8 mouse cellular contexts compared by ENCODE assay signal in the genomic region with DNA sequence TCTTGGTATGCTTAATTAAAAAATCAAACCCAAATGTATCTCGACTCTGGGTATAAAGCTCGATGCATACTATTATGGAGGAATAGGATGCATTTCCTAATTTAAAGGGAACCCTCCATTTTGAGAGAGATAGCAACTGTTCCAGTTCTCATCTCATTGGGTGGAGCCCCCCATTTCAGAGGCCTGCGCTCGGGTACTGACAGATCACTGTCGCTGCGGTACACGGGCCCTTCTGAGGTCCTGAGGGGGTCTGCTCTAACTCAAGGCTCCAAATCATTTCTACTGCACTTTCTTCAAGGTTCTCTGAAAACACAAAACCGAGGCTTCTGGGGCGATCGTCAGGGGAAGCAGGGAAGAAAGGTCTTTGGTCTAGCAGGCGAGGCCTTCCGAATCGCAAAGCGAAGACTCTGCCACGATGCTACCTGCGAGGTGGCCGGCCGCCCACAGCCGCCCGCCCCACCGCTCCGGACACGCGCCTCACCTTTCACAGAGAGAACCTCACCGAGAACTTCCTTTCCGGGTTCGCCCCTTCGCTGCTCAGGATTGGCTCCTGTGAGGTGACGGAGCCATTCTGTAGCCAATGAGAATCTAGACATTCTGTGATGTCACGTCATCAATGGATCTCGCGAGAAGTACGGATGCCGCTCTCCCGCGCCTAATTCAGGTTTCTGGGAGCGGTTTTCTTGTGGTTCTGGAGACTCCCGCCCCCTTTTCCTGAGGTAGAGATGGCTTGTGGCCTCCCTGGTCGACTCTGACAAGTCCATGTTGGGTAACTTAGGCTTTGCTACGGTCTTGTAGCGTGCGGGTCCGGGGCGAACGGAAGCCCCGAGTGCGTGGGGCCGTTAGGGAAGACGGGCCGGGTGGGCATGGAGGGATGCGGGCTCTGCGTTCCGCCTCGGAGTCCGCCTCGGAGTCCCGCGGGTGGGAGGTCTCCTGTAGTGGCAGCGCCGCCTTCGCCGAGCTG. TPM values are rescaled to one million over a fixed set of nuclear protein-coding genes. Genes with fewer than 3 reads are reported as not detected.
DNase-seq lines count a peak whose midpoint lies in the region; ATAC-seq and TF ChIP-seq lines count a peak whose summit lies in the region.

A gene (plus strand): TSS at position 616 of the 964 bp plus-strand sequence.
A gene (minus strand): TSS at position 818 of the 964 bp plus-strand sequence.

- H3K36me3 ChIP-seq in heart, embryonic 12.5 days, result peaks cover 37% of the 10 kb centered on the region
- peaks cover 12% of the 10 kb centered on the region; the same call in 1 of the 2 replicates for H3K36me3 ChIP-seq in kidney, postnatal 0 days (ENCODE audit: insufficient read depth, low read length)
- peaks cover 32% of the 10 kb centered on the region for H3K36me3 ChIP-seq in liver, embryonic 11.5 days (ENCODE audit: control insufficient read depth, insufficient read depth, low read length)
- peaks cover 23% of the 10 kb centered on the region for H3K36me3 ChIP-seq in stomach, embryonic 14.5 days (ENCODE audit: control insufficient read depth, insufficient read depth, low read length)

- under 1% methylated on average over 62 of the region's 62 CpGs for WGBS in heart, embryonic 12.5 days
- WGBS in kidney, postnatal 0 days, result under 1% methylated on average over 62 of the region's 62 CpGs
- WGBS in liver, embryonic 11.5 days, result under 1% methylated on average over 62 of the region's 62 CpGs
- WGBS in stomach, embryonic 14.5 days, result under 1% methylated on average over 62 of the region's 62 CpGs

- DNase-seq in CD4-positive helper T cell, adult 2 months (ENCODE audit: low read depth, low spot score), result peak; percentile 96
- DNase-seq in brain, embryonic 18.5 days (ENCODE audit: low read depth, low spot score), result peak; percentile 91
- DNase-seq in kidney, postnatal 0 days (ENCODE audit: low spot score), result peak; percentile 99
- peak; percentile 87 for DNase-seq in liver, embryonic 11.5 days (ENCODE audit: low spot score)
- peak; percentile 97 for DNase-seq in naive thymus-derived CD4-positive, alpha-beta T cell, adult 2 months (ENCODE audit: low read depth)

- H3K4me3 ChIP-seq in heart, embryonic 12.5 days, result peak within 1 kb of the TSS; percentile 89
- peak within 1 kb of the TSS; percentile 67 for H3K4me3 ChIP-seq in kidney, postnatal 0 days (replicated peaks; ENCODE audit: low read depth, low read length)
- peak within 1 kb of the TSS; percentile 74 for H3K4me3 ChIP-seq in liver, embryonic 11.5 days (ENCODE audit: low read depth, low read length)
- H3K4me3 ChIP-seq in stomach, embryonic 14.5 days (ENCODE audit: low read depth, low read length), result peak within 1 kb of the TSS; percentile 85

- H3K27ac ChIP-seq in heart, embryonic 12.5 days (ENCODE audit: poor library complexity, severe bottlenecking), result peak within 1 kb of the TSS; percentile 92
- peak within 1 kb of the TSS; percentile 93 for H3K27ac ChIP-seq in kidney, postnatal 0 days
- H3K27ac ChIP-seq in liver, embryonic 11.5 days (ENCODE audit: low read depth, low read length), result peak within 1 kb of the TSS; percentile 84
- peak within 1 kb of the TSS; percentile 97 for H3K27ac ChIP-seq in stomach, embryonic 14.5 days (ENCODE audit: low read length)

- no peaks in the 10 kb centered on the region for H3K9me3 ChIP-seq in heart, embryonic 12.5 days (replicated peaks)
- H3K9me3 ChIP-seq in kidney, postnatal 0 days (replicated peaks; ENCODE audit: low read length), result no peaks in the 10 kb centered on the region
- no peaks in the 10 kb centered on the region for H3K9me3 ChIP-seq in liver, embryonic 11.5 days (ENCODE audit: control insufficient read depth, low read length)
- H3K9me3 ChIP-seq in stomach, embryonic 14.5 days (ENCODE audit: control insufficient read depth, low read depth, low read length), result no peaks in the 10 kb centered on the region

- H3K4me1 ChIP-seq in heart, embryonic 12.5 days (replicated peaks), result no peaks in the 10 kb centered on the region
- no peaks in the 10 kb centered on the region for H3K4me1 ChIP-seq in kidney, postnatal 0 days (replicated peaks; ENCODE audit: insufficient read depth, low read length)
- 0 out of 2 replicates have a peak, but pooled peaks cover 5% of the 10 kb centered on the region for H3K4me1 ChIP-seq in liver, embryonic 11.5 days (replicated peaks; ENCODE audit: control insufficient read depth, insufficient read depth, low read length)
- peaks cover 6% of the 10 kb centered on the region; the same call in 1 of the 2 replicates for H3K4me1 ChIP-seq in stomach, embryonic 14.5 days (ENCODE audit: control insufficient read depth, insufficient read depth, low read length)

- ATAC-seq in erythroid progenitor cell, adult 5-6 weeks (replicated peaks; ENCODE audit: low FRiP score, poor library complexity, severe bottlenecking), result peak; percentile 98
- peak; percentile 99 for ATAC-seq in heart, embryonic 12.5 days (ENCODE audit: insufficient number of reproducible peaks, low FRiP score)
- peak; percentile 99 for ATAC-seq in kidney, postnatal 0 days (replicated peaks; ENCODE audit: low FRiP score, low read depth)
- peak; percentile 97 for ATAC-seq in liver, embryonic 11.5 days (replicated peaks; ENCODE audit: low FRiP score)
- ATAC-seq in stomach, embryonic 14.5 days (ENCODE audit: insufficient number of reproducible peaks, insufficient read depth, low FRiP score, low read depth), result peak; percentile 99

- H3K9ac ChIP-seq in heart, embryonic 12.5 days, result peak within 1 kb of the TSS; percentile 91
- peak within 1 kb of the TSS; percentile 84 for H3K9ac ChIP-seq in kidney, postnatal 0 days (ENCODE audit: low read depth, low read length)
- peak within 1 kb of the TSS; percentile 92 for H3K9ac ChIP-seq in liver, embryonic 11.5 days (ENCODE audit: low read depth, low read length)
- peak within 1 kb of the TSS; percentile 85 for H3K9ac ChIP-seq in stomach, embryonic 14.5 days (replicated peaks; ENCODE audit: low read depth, low read length)

- H3K27me3 ChIP-seq in heart, embryonic 12.5 days (replicated peaks), result no peaks in the 10 kb centered on the region
- no peaks in the 10 kb centered on the region for H3K27me3 ChIP-seq in kidney, postnatal 0 days (ENCODE audit: insufficient read depth, low read length)
- H3K27me3 ChIP-seq in liver, embryonic 11.5 days (replicated peaks; ENCODE audit: control insufficient read depth, insufficient read depth, low read length), result no peaks in the 10 kb centered on the region
- no peaks in the 10 kb centered on the region for H3K27me3 ChIP-seq in stomach, embryonic 14.5 days (ENCODE audit: control insufficient read depth, insufficient read depth, low read length)

- peak within 1 kb of the TSS; percentile 95 for H3K4me2 ChIP-seq in heart, embryonic 12.5 days
- H3K4me2 ChIP-seq in kidney, postnatal 0 days (ENCODE audit: low read length), result peak within 1 kb of the TSS; percentile 70
- H3K4me2 ChIP-seq in liver, embryonic 11.5 days, result peak within 1 kb of the TSS; percentile 73
- peak within 1 kb of the TSS; percentile 87 for H3K4me2 ChIP-seq in stomach, embryonic 14.5 days (replicated peaks; ENCODE audit: low read depth, low read length)

- TF ChIP-seq CTCF in kidney, postnatal 0 days (IDR thresholded peaks at IDR 0.05; ENCODE audit: low read depth), result peak; percentile 28; the same call in 1 of the 2 replicates

RNA-seq across cellular contexts. Expression of the first gene that starts in this region (rescaled TPM):
- 10.9 and 20.5 TPM in 2 replicates for total RNA-seq in erythroid progenitor cell, adult 5-6 weeks (2015; ENCODE audit: low replicate concordance)
- total RNA-seq in erythroid progenitor cell, adult 5-6 weeks (2017; ENCODE audit: low replicate concordance), result 27.0 and 38.1 TPM in 2 replicates
- 19.5 and 23.6 TPM in 2 replicates for polyA plus RNA-seq in heart, embryonic 12.5 days (2016; fragmentation: Nextera tagmentation; extraction: Ambion mirVana)
- 14.4 and 15.5 TPM in 2 replicates for polyA plus RNA-seq in kidney, postnatal 0 days (2015; fragmentation: Nextera tagmentation; extraction: Ambion mirVana)
- polyA plus RNA-seq in liver, embryonic 11.5 days (2014; fragmentation: Nextera tagmentation; extraction: Ambion mirVana), result 33.5 and 41.9 TPM in 2 replicates
- polyA plus RNA-seq in stomach, embryonic 14.5 days (2014; fragmentation: Nextera tagmentation; extraction: Ambion mirVana), result 29.6 and 33.1 TPM in 2 replicates

RNA-seq across cellular contexts. Expression of the second gene that starts in this region (rescaled TPM):
- 16.6 and 28.1 TPM in 2 replicates for total RNA-seq in erythroid progenitor cell, adult 5-6 weeks (2015; ENCODE audit: low replicate concordance)
- 12.5 and 23.3 TPM in 2 replicates for total RNA-seq in erythroid progenitor cell, adult 5-6 weeks (2017; ENCODE audit: low replicate concordance)
- 26.0 and 27.5 TPM in 2 replicates for polyA plus RNA-seq in heart, embryonic 12.5 days (2016; fragmentation: Nextera tagmentation; extraction: Ambion mirVana)
- polyA plus RNA-seq in kidney, postnatal 0 days (2015; fragmentation: Nextera tagmentation; extraction: Ambion mirVana), result 40.1 and 40.7 TPM in 2 replicates
- 65.1 and 67.8 TPM in 2 replicates for polyA plus RNA-seq in liver, embryonic 11.5 days (2014; fragmentation: Nextera tagmentation; extraction: Ambion mirVana)
- polyA plus RNA-seq in stomach, embryonic 14.5 days (2014; fragmentation: Nextera tagmentation; extraction: Ambion mirVana), result 47.0 and 49.6 TPM in 2 replicates

Comparison
In these comparisons a context has a peak if more than half of its experiments do, and no peak if none do; other contexts are left out.
1. Peak in every context shown above with its lines: DNase-seq, ATAC-seq, H3K4me3 ChIP-seq and H3K27ac ChIP-seq.